Mouse (Mus musculus): ENCODE results near the gene Samd4.
"Not testable (repeated sequence)": the region's sequence is repeated elsewhere in the genome, so short reads cannot be mapped to it uniquely, and the experiment has no call there.

Samd4 gene

GRCm38 (mm10) chr14:47104246-47105173 is 221.9 kb downstream of the Samd4 start:
- in situ Hi-C loops (cut with MboI, MseI) = no loop called here

- in situ Hi-C loops (cut with MboI, MseI) = no loop called here
These were observed 222.5 kb downstream of the Samd4 start for GRCm38 (mm10) chr14:47105174-47105557.

GRCm38 (mm10) chr14:47105755-47106154 is 223.1 kb downstream of the Samd4 start:
- in situ Hi-C loops (cut with MboI, MseI) = no loop called here

GRCm38 (mm10) chr14:47107461-47107860 is 224.8 kb downstream of the Samd4 start:
- in situ Hi-C loops (cut with MboI, MseI) = no loop called here

- in situ Hi-C loops (cut with MboI, MseI) = not testable (repeated sequence)
These were observed 227.7 kb downstream of the Samd4 start for GRCm38 (mm10) chr14:47110391-47110790.

- in situ Hi-C loops (cut with MboI, MseI) = no loop called here
These were observed 228.7 kb downstream of the Samd4 start for GRCm38 (mm10) chr14:47111341-47111740.

- in situ Hi-C loops (cut with MboI, MseI) = no loop called here
These were observed 232.5 kb downstream of the Samd4 start for GRCm38 (mm10) chr14:47115154-47115553.

- in situ Hi-C loops (cut with MboI, MseI) = no loop called here
These were observed 233.6 kb downstream of the Samd4 start for GRCm38 (mm10) chr14:47116062-47116762.

GRCm38 (mm10) chr14:47117522-47117921 is 234.9 kb downstream of the Samd4 start:
- in situ Hi-C loops (cut with MboI, MseI) = no loop called here

GRCm38 (mm10) chr14:47127987-47128386 is 245.3 kb downstream of the Samd4 start:
- in situ Hi-C loops (cut with MboI, MseI) = no loop called here

GRCm38 (mm10) chr14:47133948-47134347 is 251.3 kb downstream of the Samd4 start:
- in situ Hi-C loops (cut with MboI, MseI) = no loop called here

GRCm38 (mm10) chr14:47136637-47137036 is 254.0 kb downstream of the Samd4 start:
- in situ Hi-C loops (cut with MboI, MseI) = no loop called here

- in situ Hi-C loops (cut with MboI, MseI) = no loop called here
These were observed 256.2 kb downstream of the Samd4 start for GRCm38 (mm10) chr14:47138853-47139252.

GRCm38 (mm10) chr14:47144326-47144725 is 261.7 kb downstream of the Samd4 start:
- in situ Hi-C loops (cut with MboI, MseI) = no loop called here

- in situ Hi-C loops (cut with MboI, MseI) = loop anchor here (10.0 kb wide), 1 partner anchor 1723 kb away; no protein-coding TSS in a partner anchor
These were observed 268.7 kb downstream of the Samd4 start for GRCm38 (mm10) chr14:47151306-47151705.

GRCm38 (mm10) chr14:47154303-47154702 is 271.6 kb downstream of the Samd4 start:
- in situ Hi-C loops (cut with MboI, MseI) = loop anchor here (10.0 kb wide), 1 partner anchor 1720 kb away; no protein-coding TSS in a partner anchor
